Mouse (Mus musculus): ENCODE data around the gene Gli2. TPM values are rescaled to one million over a fixed set of nuclear protein-coding genes. Genes with fewer than 3 reads are reported as not detected.

The Gli2 gene
- polyA plus RNA-seq, 1 experiment from 2014 or later, result 1.7 TPM

DNA sequence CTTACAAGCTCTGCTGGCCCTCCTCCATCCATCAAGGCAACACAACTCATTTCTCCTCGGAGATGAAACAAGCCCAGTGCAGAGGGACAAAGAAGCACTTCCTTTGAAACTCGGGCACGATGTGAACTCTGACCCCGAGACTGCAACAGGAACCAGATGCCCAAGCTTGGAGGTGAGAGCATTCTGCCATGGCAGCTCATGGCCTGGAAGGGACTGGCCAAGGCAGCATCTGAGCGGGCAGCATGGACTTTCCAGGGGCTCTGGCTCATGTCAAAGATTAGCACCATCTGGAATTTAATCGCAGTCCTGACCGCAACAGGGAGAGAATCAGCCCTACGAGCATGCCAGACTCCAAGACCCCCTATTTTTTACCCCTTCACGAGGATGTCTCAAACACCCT lies 148.5 kb downstream of the Gli2 start:
- H3K4me2 ChIP-seq, result no peak overlapping the region
- H3K27ac ChIP-seq, result peak overlapping the region; percentile 19; the same call in 1 of the 2 replicates

DNA sequence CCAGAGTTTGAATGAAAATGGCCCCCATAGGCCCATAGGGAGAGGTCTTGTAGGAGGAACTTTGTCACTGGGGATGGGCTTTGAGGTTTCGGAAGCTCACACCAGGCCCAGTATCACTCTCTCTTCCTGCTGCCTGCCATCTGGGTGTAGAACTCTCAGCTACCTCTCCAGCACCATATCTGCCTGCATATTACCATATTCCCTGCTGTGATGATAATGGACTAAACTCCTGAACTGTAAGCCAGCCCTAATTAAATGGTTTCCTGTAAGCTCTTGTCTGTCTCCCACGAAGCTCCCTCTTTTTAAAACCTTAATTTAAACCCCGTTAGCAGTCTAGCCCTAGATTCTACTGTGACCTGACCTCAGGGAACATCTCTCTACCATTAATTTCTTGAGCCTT lies 149.0 kb downstream of the Gli2 start:
- H3K4me2 ChIP-seq, result no peak overlapping the region
- H3K27ac ChIP-seq, result no peak overlapping the region
- 44% methylated on average over 3 of the region's 3 CpGs for WGBS
- peaks cover 9% of the 10 kb centered on the region; the same call in 1 of the 2 replicates for H3K27me3 ChIP-seq
- H3K4me3 ChIP-seq, result no peak overlapping the region
- ATAC-seq (ENCODE audit: low FRiP score), result no peak
- no peaks in the 10 kb centered on the region for H3K9me3 ChIP-seq
- H3K9ac ChIP-seq, result no peak overlapping the region
- H3K4me1 ChIP-seq (replicated peaks), result peaks cover 40% of the 10 kb centered on the region
- no peaks in the 10 kb centered on the region for H3K36me3 ChIP-seq

More for the DNA sequence above, 148.5 kb downstream of the Gli2 start:
- H3K9ac ChIP-seq, result no peak overlapping the region
- no peak for ATAC-seq (ENCODE audit: low FRiP score)
- H3K4me1 ChIP-seq (replicated peaks), result peaks cover 41% of the 10 kb centered on the region
- H3K9me3 ChIP-seq, result no peaks in the 10 kb centered on the region
- peaks cover 9% of the 10 kb centered on the region; the same call in 1 of the 2 replicates for H3K27me3 ChIP-seq
- H3K4me3 ChIP-seq, result no peak overlapping the region
- H3K36me3 ChIP-seq, result no peaks in the 10 kb centered on the region
- WGBS, result 44% methylated on average over 9 of the region's 9 CpGs

- WGBS, result 82% methylated on average over 3 of the region's 3 CpGs
- Histone ChIP-seq H3K9ac (no peak overlapping the region), H3K27ac (no peak overlapping the region), H3K36me3 (no peaks in the 10 kb centered on the region), H3K4me1 (replicated peaks) (peaks cover 35% of the 10 kb centered on the region), H3K4me3 (no peak overlapping the region), H3K27me3 (peaks cover 9% of the 10 kb centered on the region; the same call in 1 of the 2 replicates), H3K4me2 (no peak overlapping the region), H3K9me3 (no peaks in the 10 kb centered on the region)
- no peak for ATAC-seq (ENCODE audit: low FRiP score)
Observed at GRCm38 (mm10) chr1:118903742-118904141, 149.7 kb downstream of the Gli2 start.

GRCm38 (mm10) chr1:118901868-118902586 lies 151.4 kb downstream of the Gli2 start:
- WGBS, result 43% methylated on average over 8 of the region's 8 CpGs
- Histone ChIP-seq H3K9me3 (no peaks in the 10 kb centered on the region), H3K9ac (0 out of 2 replicates have a peak overlapping the region, but pooled peaks have one; percentile 10), H3K4me2 (no peak overlapping the region), H3K27me3 (peaks cover 9% of the 10 kb centered on the region; the same call in 1 of the 2 replicates), H3K36me3 (no peaks in the 10 kb centered on the region), H3K4me3 (no peak overlapping the region), H3K27ac (no peak overlapping the region), H3K4me1 (replicated peaks) (peaks cover 35% of the 10 kb centered on the region)
- ATAC-seq (ENCODE audit: low FRiP score), result no peak; the same call in 1 of the 2 replicates

DNA sequence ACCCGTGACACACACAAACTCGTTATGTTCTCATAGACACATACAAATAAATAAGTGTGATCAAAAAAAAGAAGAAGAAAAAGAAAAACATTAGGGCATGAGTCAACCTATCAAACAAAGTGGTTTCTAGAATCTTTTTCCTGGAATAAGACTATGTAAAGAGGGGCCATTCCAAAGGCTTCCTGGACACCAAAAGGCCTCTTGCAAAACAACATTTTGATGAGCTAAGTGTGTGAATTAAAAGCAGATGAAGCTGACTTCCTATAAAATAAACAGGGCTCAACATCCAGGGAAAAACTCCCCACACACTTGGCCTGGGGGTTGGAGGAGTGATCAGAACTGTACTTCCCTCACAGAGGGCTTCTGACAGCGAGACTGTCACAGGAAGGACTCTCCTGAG lies 155.1 kb downstream of the Gli2 start:
- no peak overlapping the region for H3K27ac ChIP-seq
- H3K9ac ChIP-seq, result no peak overlapping the region
- H3K9me3 ChIP-seq, result no peaks in the 10 kb centered on the region
- no peaks in the 10 kb centered on the region for H3K36me3 ChIP-seq
- 95% methylated on average over 3 of the region's 3 CpGs for WGBS
- H3K27me3 ChIP-seq, result peaks cover 15% of the 10 kb centered on the region; the same call in 1 of the 2 replicates
- H3K4me1 ChIP-seq (replicated peaks), result peaks cover 26% of the 10 kb centered on the region
- ATAC-seq (ENCODE audit: low FRiP score), result no peak
- H3K4me2 ChIP-seq, result no peak overlapping the region
- no peak overlapping the region for H3K4me3 ChIP-seq

DNA sequence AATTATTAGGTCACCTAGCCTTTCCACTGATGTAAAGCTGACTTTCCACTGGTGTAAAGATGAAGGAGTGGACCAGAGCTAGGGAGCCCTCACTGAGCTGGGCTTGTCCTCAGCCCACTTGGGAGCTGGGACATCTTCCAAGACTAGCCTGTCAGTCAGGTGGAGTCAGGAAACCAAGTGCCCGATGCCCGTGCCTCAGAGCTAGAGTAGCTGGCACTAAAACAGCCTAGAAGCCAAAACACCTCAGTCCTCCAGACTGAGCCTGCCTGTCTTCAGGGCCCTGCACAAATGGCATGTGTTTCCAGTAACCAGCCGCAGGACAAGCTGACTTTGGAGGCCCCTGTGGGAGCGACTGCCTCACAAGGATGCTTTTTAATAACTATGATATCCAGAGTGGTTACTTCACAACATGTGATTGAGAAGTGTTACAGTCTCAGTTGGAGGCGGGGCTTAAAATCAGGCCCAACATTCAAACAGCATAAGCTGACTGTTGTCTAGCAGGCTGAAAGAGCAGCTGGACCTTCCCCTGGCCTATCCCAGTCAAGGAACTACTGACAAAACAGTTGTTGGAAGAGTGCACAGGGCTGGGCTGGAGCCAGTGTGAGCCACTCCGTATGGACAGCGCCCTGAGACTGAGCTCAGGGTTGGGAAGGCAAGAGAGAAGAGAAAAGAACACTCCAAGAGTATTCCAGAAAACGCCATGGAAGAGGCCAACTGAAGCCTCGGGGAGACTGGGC lies 158.2 kb downstream of the Gli2 start:
- no peak for ATAC-seq (ENCODE audit: low FRiP score)
- Histone ChIP-seq H3K27ac (no peak overlapping the region), H3K4me2 (no peak overlapping the region), H3K4me1 (replicated peaks) (peaks cover 25% of the 10 kb centered on the region), H3K36me3 (no peaks in the 10 kb centered on the region), H3K4me3 (no peak overlapping the region), H3K9ac (no peak overlapping the region), H3K9me3 (no peaks in the 10 kb centered on the region), H3K27me3 (peaks cover 11% of the 10 kb centered on the region; the same call in 1 of the 2 replicates)
- 88% methylated on average over 9 of the region's 9 CpGs for WGBS

GRCm38 (mm10) chr1:118891395-118891794 lies 162.0 kb downstream of the Gli2 start:
- WGBS, result 56% methylated on average over 5 of the region's 5 CpGs
- ATAC-seq (ENCODE audit: low FRiP score), result no peak
- Histone ChIP-seq H3K9me3 (no peaks in the 10 kb centered on the region), H3K4me1 (replicated peaks) (peaks cover 26% of the 10 kb centered on the region), H3K36me3 (no peaks in the 10 kb centered on the region), H3K27me3 (peaks cover 11% of the 10 kb centered on the region; the same call in 1 of the 2 replicates), H3K27ac (no peak overlapping the region), H3K9ac (no peak overlapping the region), H3K4me3 (no peak overlapping the region), H3K4me2 (no peak overlapping the region)

- H3K4me2 ChIP-seq, result no peak overlapping the region
- 35% methylated on average over 14 of the region's 14 CpGs for WGBS
- peak; percentile 37; the same call in 1 of the 2 replicates for ATAC-seq (ENCODE audit: low FRiP score)
Observed at GRCm38 (mm10) chr1:118890125-118890875, 163.1 kb downstream of the Gli2 start.

DNA sequence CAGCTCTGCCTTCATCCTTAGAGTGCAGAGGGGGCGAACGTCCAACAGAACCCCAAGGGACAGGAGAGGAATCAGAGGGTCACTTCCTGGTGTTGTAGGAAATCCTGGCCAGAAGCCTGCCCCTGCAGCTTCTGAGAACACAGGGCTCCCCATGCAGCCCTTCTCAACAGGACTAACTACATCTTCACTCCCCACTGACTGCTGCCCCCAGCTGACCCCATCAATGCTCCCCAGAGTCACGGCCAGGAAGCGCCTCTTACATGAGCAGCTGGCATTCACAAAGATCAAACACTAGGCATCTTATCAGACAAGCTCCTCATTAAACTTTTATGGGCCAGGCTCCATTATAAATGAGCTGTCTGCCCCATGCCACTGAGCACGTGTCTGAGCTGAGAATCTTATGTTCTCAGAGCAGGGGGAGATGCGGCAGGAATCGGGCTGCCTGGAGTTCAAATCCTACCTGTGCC lies 172.6 kb downstream of the Gli2 start:
- Histone ChIP-seq H3K4me1 (replicated peaks) (no peaks in the 10 kb centered on the region), H3K9ac (no peak overlapping the region), H3K4me2 (no peak overlapping the region), H3K36me3 (no peaks in the 10 kb centered on the region), H3K4me3 (no peak overlapping the region), H3K27me3 (no peaks in the 10 kb centered on the region), H3K27ac (no peak overlapping the region), H3K9me3 (no peaks in the 10 kb centered on the region)
- ATAC-seq (ENCODE audit: low FRiP score), result 0 out of 2 replicates have a peak, but pooled peaks have one; percentile 31
- 38% methylated on average over 7 of the region's 7 CpGs for WGBS

More at GRCm38 (mm10) chr1:118890125-118890875, 163.1 kb downstream of the Gli2 start:
- Histone ChIP-seq H3K36me3 (no peaks in the 10 kb centered on the region), H3K27me3 (peaks cover 11% of the 10 kb centered on the region; the same call in 1 of the 2 replicates), H3K9me3 (no peaks in the 10 kb centered on the region), H3K4me3 (no peak overlapping the region), H3K27ac (no peak overlapping the region), H3K4me1 (replicated peaks) (peaks cover 23% of the 10 kb centered on the region), H3K9ac (no peak overlapping the region)

- ATAC-seq (ENCODE audit: low FRiP score), result no peak
- Histone ChIP-seq H3K4me1 (replicated peaks) (no peaks in the 10 kb centered on the region), H3K9ac (no peak overlapping the region), H3K4me3 (no peak overlapping the region), H3K4me2 (no peak overlapping the region), H3K9me3 (no peaks in the 10 kb centered on the region), H3K36me3 (no peaks in the 10 kb centered on the region), H3K27ac (no peak overlapping the region), H3K27me3 (no peaks in the 10 kb centered on the region)
- WGBS, result 86% methylated on average over 6 of the region's 6 CpGs
Observed at GRCm38 (mm10) chr1:118878291-118878690, 175.1 kb downstream of the Gli2 start.

GRCm38 (mm10) chr1:118875227-118875626 lies 178.2 kb downstream of the Gli2 start:
- H3K36me3 ChIP-seq, result no peaks in the 10 kb centered on the region
- H3K9ac ChIP-seq, result no peak overlapping the region
- no peaks in the 10 kb centered on the region for H3K9me3 ChIP-seq
- 83% methylated on average over 9 of the region's 9 CpGs for WGBS
- no peak for ATAC-seq (ENCODE audit: low FRiP score)
- H3K4me1 ChIP-seq (replicated peaks), result no peaks in the 10 kb centered on the region
- no peak overlapping the region for H3K27ac ChIP-seq
- H3K4me3 ChIP-seq, result no peak overlapping the region
- no peaks in the 10 kb centered on the region for H3K27me3 ChIP-seq
- H3K4me2 ChIP-seq, result no peak overlapping the region

GRCm38 (mm10) chr1:118873559-118873958 lies 179.9 kb downstream of the Gli2 start:
- no peaks in the 10 kb centered on the region for H3K4me1 ChIP-seq (replicated peaks)
- no peaks in the 10 kb centered on the region for H3K9me3 ChIP-seq
- no peak overlapping the region for H3K27ac ChIP-seq
- no peak overlapping the region for H3K4me3 ChIP-seq
- no peak overlapping the region for H3K9ac ChIP-seq
- 76% methylated on average over 7 of the region's 7 CpGs for WGBS
- no peak overlapping the region for H3K4me2 ChIP-seq
- ATAC-seq (ENCODE audit: low FRiP score), result no peak
- H3K36me3 ChIP-seq, result no peaks in the 10 kb centered on the region
- no peaks in the 10 kb centered on the region for H3K27me3 ChIP-seq

Measured in hindbrain, embryonic 13.5 days (tissue).